Mouse (Mus musculus): ENCODE measurements around the gene Sh3pxd2a. TPM values are rescaled to one million over a fixed set of nuclear protein-coding genes. Genes with fewer than 3 reads are reported as not detected.

Gene Sh3pxd2a
- total and polyA plus RNA-seq, 2 experiments from 2014 or later, result 3.4 to 47.2 TPM

DNA sequence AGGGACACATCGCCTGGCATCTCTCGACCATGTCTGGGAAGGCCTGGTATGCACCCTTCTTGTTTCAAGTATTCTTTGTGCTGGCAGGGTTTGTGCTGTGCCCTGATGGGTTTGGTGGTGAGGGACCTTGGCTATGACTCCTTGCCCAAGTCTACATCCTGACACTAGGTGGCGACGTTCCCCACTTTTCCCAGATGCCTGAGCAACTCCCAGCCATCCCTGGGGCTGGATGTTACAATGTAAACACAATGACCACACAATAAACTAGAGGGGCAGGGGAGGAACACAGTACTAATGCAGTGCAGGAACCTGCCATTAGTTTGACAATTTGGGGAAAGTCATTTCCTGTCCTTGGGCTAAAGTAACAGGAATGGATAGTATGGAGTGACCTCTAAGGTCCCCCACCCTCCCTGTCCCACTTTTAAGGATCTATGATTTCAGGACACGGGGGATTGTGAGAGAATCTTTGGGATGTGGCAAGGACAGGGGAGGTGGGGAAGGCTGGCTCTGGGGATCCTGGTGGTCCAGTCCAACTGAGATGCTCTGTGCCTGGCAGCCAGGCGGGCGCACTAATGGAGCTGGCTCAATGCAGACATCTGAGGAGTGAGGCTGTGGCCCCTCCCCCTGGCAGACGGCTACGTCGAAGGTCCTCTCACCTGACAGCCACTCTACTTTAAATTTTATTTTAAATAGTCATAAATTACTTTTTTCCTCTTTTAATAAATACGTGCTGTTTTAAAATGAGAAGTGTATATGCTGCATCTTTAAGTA lies 199.7 kb downstream of the Sh3pxd2a start:
- H3K9ac ChIP-seq (replicated peaks; ENCODE audit: low read depth, low read length), result no peak overlapping the region
- no peak overlapping the region for H3K4me3 ChIP-seq (ENCODE audit: low read depth, low read length)
- no peak overlapping the region for H3K4me2 ChIP-seq (ENCODE audit: low read depth, low read length)
- DNase-seq (ENCODE audit: low spot score), result peak; percentile 57
- H3K27ac ChIP-seq (ENCODE audit: low read depth), result no peak overlapping the region
- H3K27me3 ChIP-seq (ENCODE audit: control insufficient read depth, insufficient read depth, low read length), result no peaks in the 10 kb centered on the region
- peaks cover 42% of the 10 kb centered on the region for H3K36me3 ChIP-seq (replicated peaks; ENCODE audit: control insufficient read depth, insufficient read depth, low read length)
- peak; percentile 67 for ATAC-seq (ENCODE audit: insufficient read depth, low read depth)
- H3K9me3 ChIP-seq (replicated peaks; ENCODE audit: control insufficient read depth, low read length), result no peaks in the 10 kb centered on the region
- no peaks in the 10 kb centered on the region for H3K4me1 ChIP-seq (ENCODE audit: control insufficient read depth, insufficient read depth)
- 48% methylated on average over 11 of the region's 11 CpGs for WGBS
- TF ChIP-seq CTCF (IDR thresholded peaks at IDR 0.05; ENCODE audit: low read depth), result peak; percentile 82
- no peak for TF ChIP-seq EP300 (IDR thresholded peaks at IDR 0.05; ENCODE audit: low read depth)

DNA sequence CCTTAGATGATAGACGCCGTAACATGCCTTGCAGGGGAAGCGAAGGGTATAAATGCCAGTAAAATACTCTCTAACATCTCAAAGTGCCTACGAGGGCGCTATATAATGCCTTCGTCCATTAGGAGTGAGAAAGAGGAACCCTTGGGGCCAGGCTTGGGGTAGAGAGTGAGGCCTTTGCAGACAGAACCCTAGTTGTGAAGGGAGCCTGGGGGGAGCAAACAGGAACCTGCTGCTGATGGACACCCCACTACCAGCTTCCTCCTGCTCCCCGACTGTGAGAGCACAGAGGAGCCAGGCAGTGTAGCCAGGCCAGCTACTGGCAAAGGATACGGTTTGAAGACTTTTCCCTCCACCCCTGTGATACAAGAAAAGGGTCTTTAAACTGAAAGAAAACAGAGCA lies 200.6 kb downstream of the Sh3pxd2a start:
- Histone ChIP-seq H3K4me1 (ENCODE audit: control insufficient read depth, insufficient read depth) (no peaks in the 10 kb centered on the region), H3K27ac (ENCODE audit: low read depth) (no peak overlapping the region), H3K27me3 (ENCODE audit: control insufficient read depth, insufficient read depth, low read length) (no peaks in the 10 kb centered on the region), H3K4me3 (ENCODE audit: low read depth, low read length) (no peak overlapping the region), H3K4me2 (ENCODE audit: low read depth, low read length) (no peak overlapping the region), H3K9me3 (replicated peaks; ENCODE audit: control insufficient read depth, low read length) (no peaks in the 10 kb centered on the region), H3K9ac (replicated peaks; ENCODE audit: low read depth, low read length) (no peak overlapping the region), H3K36me3 (replicated peaks; ENCODE audit: control insufficient read depth, insufficient read depth, low read length) (peaks cover 33% of the 10 kb centered on the region)
- no peak for ATAC-seq (ENCODE audit: insufficient read depth, low read depth)
- no peak for DNase-seq (ENCODE audit: low spot score)
- TF ChIP-seq EP300 (IDR thresholded peaks at IDR 0.05; ENCODE audit: low read depth) (no peak), CTCF (IDR thresholded peaks at IDR 0.05; ENCODE audit: low read depth) (no peak)
- WGBS, result 94% methylated on average over 8 of the region's 8 CpGs

DNA sequence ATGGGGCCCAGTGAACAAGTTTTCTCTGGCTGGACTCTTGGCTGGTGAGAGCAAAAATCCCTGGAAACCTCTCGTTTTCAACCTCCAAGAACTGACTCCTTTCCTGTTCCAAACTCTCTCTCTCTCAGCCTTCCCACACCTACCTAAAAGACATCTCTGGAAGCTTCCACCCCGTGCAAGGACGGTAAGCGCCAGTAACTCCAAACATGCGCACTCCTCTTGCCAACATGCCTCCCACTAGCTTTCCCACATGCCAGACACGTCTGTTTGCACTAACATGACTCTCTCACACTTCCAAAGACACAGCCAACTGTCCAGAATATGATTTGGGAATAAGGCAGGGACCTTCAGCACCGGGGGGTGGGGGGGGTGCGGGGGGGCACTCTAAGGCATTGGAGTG lies 203.0 kb downstream of the Sh3pxd2a start:
- Histone ChIP-seq H3K4me2 (ENCODE audit: low read depth, low read length) (no peak overlapping the region), H3K27ac (ENCODE audit: low read depth) (no peak overlapping the region), H3K27me3 (ENCODE audit: control insufficient read depth, insufficient read depth, low read length) (no peaks in the 10 kb centered on the region), H3K9ac (replicated peaks; ENCODE audit: low read depth, low read length) (no peak overlapping the region), H3K9me3 (replicated peaks; ENCODE audit: control insufficient read depth, low read length) (no peaks in the 10 kb centered on the region), H3K36me3 (replicated peaks; ENCODE audit: control insufficient read depth, insufficient read depth, low read length) (peaks cover 9% of the 10 kb centered on the region), H3K4me1 (ENCODE audit: control insufficient read depth, insufficient read depth) (no peaks in the 10 kb centered on the region), H3K4me3 (ENCODE audit: low read depth, low read length) (no peak overlapping the region)
- WGBS, result 81% methylated on average over 8 of the region's 8 CpGs
- TF ChIP-seq EP300 (IDR thresholded peaks at IDR 0.05; ENCODE audit: low read depth) (no peak), CTCF (IDR thresholded peaks at IDR 0.05; ENCODE audit: low read depth) (no peak)
- ATAC-seq (ENCODE audit: insufficient read depth, low read depth), result no peak
- no peak for DNase-seq (ENCODE audit: low spot score)

DNA sequence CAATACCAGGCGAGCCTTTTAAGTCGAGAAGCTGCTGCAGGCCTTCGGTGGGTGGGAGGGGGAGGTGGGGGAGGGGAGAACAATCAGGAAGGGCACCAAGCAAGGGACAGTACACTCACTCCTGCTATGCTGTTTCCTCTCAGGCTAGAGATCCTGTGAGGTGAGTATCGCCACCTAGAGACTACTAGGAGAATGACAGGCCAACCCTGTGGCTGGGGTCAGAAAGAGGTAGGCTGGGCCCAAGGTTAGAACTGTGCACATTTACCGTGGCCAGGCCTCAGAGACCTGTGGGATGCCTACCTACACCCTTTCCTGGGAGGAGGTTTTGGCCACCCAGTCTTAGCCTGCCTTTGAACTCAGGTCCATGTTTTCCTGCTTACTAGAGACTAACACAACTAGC lies 204.6 kb downstream of the Sh3pxd2a start:
- Histone ChIP-seq H3K36me3 (replicated peaks; ENCODE audit: control insufficient read depth, insufficient read depth, low read length) (peaks cover 7% of the 10 kb centered on the region), H3K27ac (ENCODE audit: low read depth) (no peak overlapping the region), H3K4me3 (ENCODE audit: low read depth, low read length) (no peak overlapping the region), H3K9ac (replicated peaks; ENCODE audit: low read depth, low read length) (no peak overlapping the region), H3K4me2 (ENCODE audit: low read depth, low read length) (no peak overlapping the region), H3K27me3 (ENCODE audit: control insufficient read depth, insufficient read depth, low read length) (0 out of 2 replicates have a peak, but pooled peaks cover under 1% of the 10 kb centered on the region), H3K4me1 (ENCODE audit: control insufficient read depth, insufficient read depth) (no peaks in the 10 kb centered on the region), H3K9me3 (replicated peaks; ENCODE audit: control insufficient read depth, low read length) (no peaks in the 10 kb centered on the region)
- ATAC-seq (ENCODE audit: insufficient read depth, low read depth) (peak; percentile 16; the same call in 1 of the 2 replicates), DNase-seq (ENCODE audit: low spot score) (peak; percentile 47)
- WGBS, result 14% methylated on average over 5 of the region's 5 CpGs
- TF ChIP-seq EP300 (IDR thresholded peaks at IDR 0.05; ENCODE audit: low read depth) (no peak), CTCF (IDR thresholded peaks at IDR 0.05; ENCODE audit: low read depth) (peak; percentile 59)

DNA sequence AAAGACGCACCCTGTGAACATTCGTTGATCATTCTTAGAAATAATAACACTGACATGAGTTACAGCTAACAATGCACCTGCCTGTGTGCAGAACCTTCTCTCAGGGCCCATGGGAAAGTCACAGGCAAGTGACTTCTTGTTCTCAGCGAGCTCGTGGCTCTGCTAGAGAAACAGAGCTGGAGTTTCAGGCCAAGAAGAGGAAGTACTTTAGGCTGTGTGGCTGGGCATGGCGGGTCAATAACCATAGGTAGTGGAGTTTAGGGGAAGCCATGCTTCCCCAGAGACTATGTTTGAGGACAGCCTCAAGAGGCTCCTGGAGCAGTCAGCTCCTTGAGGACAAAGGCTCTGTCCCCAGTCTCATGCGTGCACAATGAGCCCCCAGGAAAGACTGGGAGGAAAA lies 208.3 kb downstream of the Sh3pxd2a start:
- no peaks in the 10 kb centered on the region for H3K4me1 ChIP-seq (ENCODE audit: control insufficient read depth, insufficient read depth)
- ATAC-seq (ENCODE audit: insufficient read depth, low read depth), result no peak
- H3K27ac ChIP-seq (ENCODE audit: low read depth), result no peak overlapping the region
- H3K4me2 ChIP-seq (ENCODE audit: low read depth, low read length), result no peak overlapping the region
- 64% methylated on average over 6 of the region's 6 CpGs for whole genome bisulfite sequencing
- TF ChIP-seq CTCF (IDR thresholded peaks at IDR 0.05; ENCODE audit: low read depth) (no peak), EP300 (IDR thresholded peaks at IDR 0.05; ENCODE audit: low read depth) (no peak)
- no peak for DNase-seq (ENCODE audit: low spot score)
- no peaks in the 10 kb centered on the region for H3K36me3 ChIP-seq (replicated peaks; ENCODE audit: control insufficient read depth, insufficient read depth, low read length)
- H3K9me3 ChIP-seq (replicated peaks; ENCODE audit: control insufficient read depth, low read length), result no peaks in the 10 kb centered on the region
- peaks cover 36% of the 10 kb centered on the region for H3K27me3 ChIP-seq (ENCODE audit: control insufficient read depth, insufficient read depth, low read length)
- no peak overlapping the region for H3K4me3 ChIP-seq (ENCODE audit: low read depth, low read length)
- no peak overlapping the region for H3K9ac ChIP-seq (replicated peaks; ENCODE audit: low read depth, low read length)

DNA sequence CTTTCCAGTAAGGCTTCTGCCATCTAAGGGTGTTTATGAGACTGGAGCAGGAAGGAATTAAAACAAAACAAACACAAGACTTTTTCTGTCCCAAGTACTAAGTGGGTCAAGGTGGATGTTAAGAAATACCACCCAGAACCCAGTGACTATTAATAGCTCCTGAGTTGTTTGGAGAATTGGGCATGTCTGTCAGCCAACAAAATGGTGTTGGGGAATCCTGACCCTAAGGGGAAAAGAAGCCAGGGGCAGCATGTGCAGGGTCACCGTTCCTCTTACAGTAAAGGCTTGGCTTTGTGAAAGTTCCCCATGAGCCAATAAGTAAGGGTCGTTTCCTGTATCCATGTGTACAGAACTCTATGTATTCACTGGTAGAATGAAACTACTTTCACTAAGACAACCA lies 209.2 kb downstream of the Sh3pxd2a start:
- WGBS, result 55% methylated on average over 2 of the region's 2 CpGs
- ATAC-seq (ENCODE audit: insufficient read depth, low read depth) (no peak), DNase-seq (ENCODE audit: low spot score) (no peak)
- no peak overlapping the region for H3K4me2 ChIP-seq (ENCODE audit: low read depth, low read length)
- no peaks in the 10 kb centered on the region for H3K4me1 ChIP-seq (ENCODE audit: control insufficient read depth, insufficient read depth)
- no peak overlapping the region for H3K4me3 ChIP-seq (ENCODE audit: low read depth, low read length)
- H3K9ac ChIP-seq (replicated peaks; ENCODE audit: low read depth, low read length), result no peak overlapping the region
- H3K27me3 ChIP-seq (ENCODE audit: control insufficient read depth, insufficient read depth, low read length), result peaks cover 36% of the 10 kb centered on the region
- H3K27ac ChIP-seq (ENCODE audit: low read depth), result no peak overlapping the region
- H3K36me3 ChIP-seq (replicated peaks; ENCODE audit: control insufficient read depth, insufficient read depth, low read length), result no peaks in the 10 kb centered on the region
- H3K9me3 ChIP-seq (replicated peaks; ENCODE audit: control insufficient read depth, low read length), result no peaks in the 10 kb centered on the region
- TF ChIP-seq EP300 (IDR thresholded peaks at IDR 0.05; ENCODE audit: low read depth), result no peak
- no peak for TF ChIP-seq CTCF (IDR thresholded peaks at IDR 0.05; ENCODE audit: low read depth)

All from heart, postnatal 0 days (tissue).